Mouse (Mus musculus) embryonic fibroblast, embryonic 13.5 days (primary cell): ENCODE measurements around the gene Wdr59.

Source experiments
- CTCF ChIP-seq: IDR thresholded peaks from 2 replicates; pipeline ENCODE4 v1.5.1; 2011; ENCODE audit warnings: mild to moderate bottlenecking, control low read depth, low read length, moderate library complexity, borderline replicate concordance; ENCODE audit not compliant: insufficient read depth
- POLR2A ChIP-seq: IDR thresholded peaks from 2 replicates; pipeline ENCODE4 v1.6.1; 2011; ENCODE audit warnings: low read depth, mild to moderate bottlenecking, control low read depth, low read length, moderate library complexity

GRCm38 (mm10) chr8:111551511-111552130, 29.7 kb upstream of the Wdr59 start:
- TF ChIP-seq POLR2A (no peak), CTCF (no peak)
